Mouse (Mus musculus) lung, postnatal 0 days (tissue): ENCODE results near the gene Pcyt1b. TPM values are rescaled to one million over a fixed set of nuclear protein-coding genes. Genes with fewer than 3 reads are reported as not detected.
A peak's percentile ranks its signal among the peaks of the same experiment; 100 is the strongest.

Experiments used
- ATAC-seq: fragments of 200-750 bp; cut with Nextera tagmentation; 2 replicates; pipeline ENCODE4 v1.8.0; 2017; ENCODE audit warnings: moderate library complexity
- DNase-seq: peaks from one replicate; pipeline ENCODE4 v3.0.0-alpha.2; 2016; ENCODE audit warnings: low spot score
- H3K27ac ChIP-seq: fragments of 300-500 bp; sonication (generic); 2 replicates; pipeline ENCODE4 v1.5.1; 2014; ENCODE audit warnings: antibody characterized with exemption, mild to moderate bottlenecking, low read length, mixed read lengths
- H3K27me3 ChIP-seq: fragments of 300-500 bp; sonication (generic); replicated peaks from 2 replicates; pipeline ENCODE4 v1.6.1; 2014; ENCODE audit warnings: low read length, mixed read lengths; ENCODE audit not compliant: insufficient read depth
- H3K36me3 ChIP-seq: fragments of 300-500 bp; sonication (generic); 2 replicates; pipeline ENCODE4 v1.6.1; 2014; ENCODE audit warnings: low read length, mixed read lengths; ENCODE audit not compliant: insufficient read depth
- H3K4me1 ChIP-seq: fragments of 300-500 bp; sonication (generic); 2 replicates; pipeline ENCODE4 v1.6.1; 2014; ENCODE audit warnings: antibody characterized with exemption, low read depth, low read length, mixed read lengths; ENCODE audit not compliant: insufficient read depth
- H3K4me2 ChIP-seq: fragments of 300-500 bp; sonication (generic); replicated peaks from 2 replicates; pipeline ENCODE4 v1.6.1; 2014; ENCODE audit warnings: low read depth, mild to moderate bottlenecking, low read length, moderate library complexity, mixed read lengths
- H3K4me3 ChIP-seq: fragments of 300-500 bp; sonication (generic); 2 replicates; pipeline ENCODE4 v1.5.1; 2014; ENCODE audit warnings: low read depth, low read length
- H3K9ac ChIP-seq: fragments of 300-500 bp; sonication (generic); replicated peaks from 2 replicates; pipeline ENCODE4 v1.6.1; 2014; ENCODE audit warnings: low read depth, mild to moderate bottlenecking
- H3K9me3 ChIP-seq: fragments of 300-500 bp; sonication (generic); 2 replicates; pipeline ENCODE4 v1.6.1; 2016; ENCODE audit warnings: low read length, mixed read lengths
- CTCF ChIP-seq: IDR thresholded peaks from 2 replicates; pipeline ENCODE4 v1.5.1; 2016; ENCODE audit warnings: antibody characterized with exemption, mild to moderate bottlenecking
- EP300 ChIP-seq: IDR thresholded peaks from 2 replicates; pipeline ENCODE4 v1.6.1; 2016; ENCODE audit warnings: antibody characterized with exemption, mild to moderate bottlenecking, control low read depth
- WGBS: fragments of 180-500 bp; shearing (Covaris S2); extraction: QIAGEN DNeasy Blood & Tissue Kit; methylation state at CpG from one replicate; pipeline ENCODE4 v1.1.7; 2014; 5-methylcytosine and 5-hydroxymethylcytosine counted together
- polyA plus RNA-seq: library from polyadenylated mRNA; unstranded; fragments of >200 nt; fragmentation: Nextera tagmentation; extraction: Ambion mirVana; gene quantifications from 2 replicates; pipeline ENCODE4 v1.2.1, GENCODE M21; 2015

Gene Pcyt1b
- polyA plus RNA-seq = 0.27 and 0.43 TPM in 2 replicates

- Histone ChIP-seq H3K4me1 (no peaks in the 10 kb centered on the region), H3K27ac (no peak within 1 kb of the TSS), H3K4me2 (no peak within 1 kb of the TSS), H3K27me3 (no peaks in the 10 kb centered on the region), H3K36me3 (no peaks in the 10 kb centered on the region), H3K9ac (no peak within 1 kb of the TSS), H3K4me3 (no peak within 1 kb of the TSS), H3K9me3 (no peaks in the 10 kb centered on the region)
- ATAC-seq (no peak), DNase-seq (no peak)
- TF ChIP-seq CTCF = no peak
- no peak for TF ChIP-seq EP300
- 22% methylated on average over 3 of the region's 3 CpGs for WGBS
Measured at GRCm38 (mm10) chrX:93654218-93655002, at the start of gene Pcyt1b. TSS of gene Pcyt1b (plus strand) at chrX:93654863.

GRCm38 (mm10) chrX:93630256-93630655 is 24.4 kb upstream of the Pcyt1b start:
- H3K36me3 ChIP-seq = no peaks in the 10 kb centered on the region
- H3K4me2 ChIP-seq = no peak overlapping the region
- no peak overlapping the region for H3K9ac ChIP-seq
- no peaks in the 10 kb centered on the region for H3K27me3 ChIP-seq
- TF ChIP-seq EP300 = no peak
- no peak for TF ChIP-seq CTCF
- H3K27ac ChIP-seq = no peak overlapping the region
- WGBS = 52% methylated on average over 1 of the region's 1 CpGs
- no peaks in the 10 kb centered on the region for H3K9me3 ChIP-seq
- DNase-seq (no peak), ATAC-seq (no peak)
- H3K4me3 ChIP-seq = no peak overlapping the region
- no peaks in the 10 kb centered on the region for H3K4me1 ChIP-seq

GRCm38 (mm10) chrX:93631657-93632449 is 22.8 kb upstream of the Pcyt1b start, which contains the start of gene Pola1:
TSS of gene Pola1 (minus strand) at chrX:93632155.
- Histone ChIP-seq H3K4me2 (peak within 1 kb of the TSS; percentile 67), H3K4me3 (peak within 1 kb of the TSS; percentile 50), H3K4me1 (no peaks in the 10 kb centered on the region), H3K9me3 (no peaks in the 10 kb centered on the region), H3K27me3 (no peaks in the 10 kb centered on the region), H3K9ac (peak within 1 kb of the TSS; percentile 29; the same call in 1 of the 2 replicates), H3K36me3 (no peaks in the 10 kb centered on the region), H3K27ac (peak within 1 kb of the TSS; percentile 14; the same call in 1 of the 2 replicates)
- DNase-seq (peak; percentile 90), ATAC-seq (peak; percentile 100)
- 8% methylated on average over 50 of the region's 53 CpGs for WGBS
- TF ChIP-seq CTCF (no peak), EP300 (no peak)

- ATAC-seq (no peak), DNase-seq (no peak)
- Histone ChIP-seq H3K9me3 (no peaks in the 10 kb centered on the region), H3K36me3 (no peaks in the 10 kb centered on the region), H3K4me3 (no peak overlapping the region), H3K4me1 (no peaks in the 10 kb centered on the region), H3K27me3 (no peaks in the 10 kb centered on the region), H3K27ac (no peak overlapping the region), H3K9ac (no peak overlapping the region), H3K4me2 (no peak overlapping the region)
- 72% methylated on average over 2 of the region's 2 CpGs for WGBS
- no peak for TF ChIP-seq EP300
- no peak for TF ChIP-seq CTCF
Measured at GRCm38 (mm10) chrX:93634861-93635375, 19.7 kb upstream of the Pcyt1b start.

- no peak for ATAC-seq
- no peak overlapping the region for H3K27ac ChIP-seq
- no peaks in the 10 kb centered on the region for H3K4me1 ChIP-seq
- no peak overlapping the region for H3K4me3 ChIP-seq
- DNase-seq = no peak
- WGBS = 76% methylated on average over 3 of the region's 3 CpGs
- no peaks in the 10 kb centered on the region for H3K36me3 ChIP-seq
- H3K27me3 ChIP-seq = no peaks in the 10 kb centered on the region
- TF ChIP-seq EP300 (no peak), CTCF (no peak)
- H3K4me2 ChIP-seq = no peak overlapping the region
- H3K9ac ChIP-seq = no peak overlapping the region
- no peaks in the 10 kb centered on the region for H3K9me3 ChIP-seq
Measured at GRCm38 (mm10) chrX:93643600-93643999, 11.1 kb upstream of the Pcyt1b start.

GRCm38 (mm10) chrX:93644022-93644421 is 10.6 kb upstream of the Pcyt1b start:
- no peaks in the 10 kb centered on the region for H3K27me3 ChIP-seq
- no peaks in the 10 kb centered on the region for H3K4me1 ChIP-seq
- no peak for DNase-seq
- no peaks in the 10 kb centered on the region for H3K36me3 ChIP-seq
- H3K4me2 ChIP-seq = no peak overlapping the region
- no peak overlapping the region for H3K9ac ChIP-seq
- no peak for ATAC-seq
- H3K4me3 ChIP-seq = no peak overlapping the region
- TF ChIP-seq EP300 = no peak
- no peak for TF ChIP-seq CTCF
- no peak overlapping the region for H3K27ac ChIP-seq
- no peaks in the 10 kb centered on the region for H3K9me3 ChIP-seq
